In genomic region chr11:5965865-5966264, GRCm38 (mm10) we compare ENCODE assay signal across 27 mouse cellular contexts. TPM values are rescaled to one million over a fixed set of nuclear protein-coding genes. Genes with fewer than 3 reads are reported as not detected.
DNase-seq lines count a peak whose midpoint lies in the region; TF ChIP-seq lines count a peak whose summit lies in the region.
"Had no signal": no experiment of that assay in that cellular context is flagged by ENCODE, and none has a peak within 500 bp of the region (broad histone marks: within the 10 kb centered on the region; RNA-seq: fewer than 3 reads in every experiment).

No protein-coding gene starts in this region.

- H3K9ac ChIP-seq in heart, adult 2 months (ENCODE audit: low read depth, low read length), result no peak overlapping the region
- H3K9ac ChIP-seq: embryonic facial prominence, embryonic 12.5 days; forebrain, embryonic 15.5 days; hindbrain, embryonic 12.5 days; intestine, embryonic 15.5 days; limb, embryonic 13.5 days; lung, embryonic 15.5 days; midbrain, embryonic 12.5 days; neural tube, embryonic 12.5 days had no signal

- peak; percentile 3 to 10 for DNase-seq in cerebellum, postnatal 36 days
- no peak for DNase-seq in cerebellum, postnatal 4 days (ENCODE audit: low spot score in 2 of 2)
- peak; percentile 31 to 49 for DNase-seq in layer of hippocampus, postnatal 36 days
- no peak for DNase-seq in layer of hippocampus, adult 11-12 months (ENCODE audit: low spot score)
- DNase-seq in brain, adult 2 months (ENCODE audit: low read depth, low spot score), result peak; percentile 66
- DNase-seq in heart, adult 2 months, result no peak
- DNase-seq: adrenal gland, adult 8-10 months; B cell, adult 2 months; embryo, embryonic 11 days; gastrocnemius, postnatal 25 days; heart, adult 11 months; heart, postnatal 36 days; kidney, adult 2 months; kidney, postnatal 36 days; layer of hippocampus, adult 9-11 months; lung, postnatal 36 days had no signal

- no peak for TF ChIP-seq EP300 in heart, adult 2 months (IDR thresholded peaks at IDR 0.05; ENCODE audit: insufficient read depth, low read depth, low read length)

- no peak for TF ChIP-seq CTCF in heart, adult 2 months (IDR thresholded peaks at IDR 0.05)

- WGBS in heart, adult 2 months, result 82% methylated on average over 11 of the region's 11 CpGs

- peaks cover 1% of the 10 kb centered on the region; the same call in 1 of the 2 replicates for H3K79me2 ChIP-seq in heart, adult 2 months (replicated peaks; ENCODE audit: control insufficient read depth, insufficient read depth, low read length)

- H3K27me3 ChIP-seq in heart, adult 2 months (ENCODE audit: control insufficient read depth, insufficient read depth, low read length), result no peaks in the 10 kb centered on the region
- H3K27me3 ChIP-seq: embryonic facial prominence, embryonic 12.5 days; forebrain, embryonic 15.5 days; hindbrain, embryonic 12.5 days; intestine, embryonic 15.5 days; limb, embryonic 13.5 days; lung, embryonic 15.5 days; megakaryocyte, embryonic 14.5 days; midbrain, embryonic 12.5 days; neural tube, embryonic 12.5 days had no signal

- no peaks in the 10 kb centered on the region for H3K4me1 ChIP-seq in heart, adult 2 months (ENCODE audit: control insufficient read depth, insufficient read depth, low read length)
- H3K4me1 ChIP-seq: forebrain, embryonic 15.5 days; hindbrain, embryonic 12.5 days; intestine, embryonic 15.5 days; lung, embryonic 15.5 days; midbrain, embryonic 12.5 days; neural tube, embryonic 12.5 days had no signal

- intact Hi-C loops in heart, adult 2 months (cut with DNase I), result no loop called here

- no peaks in the 10 kb centered on the region for H3K36me3 ChIP-seq in heart, adult 2 months (ENCODE audit: control insufficient read depth, insufficient read depth, low read length)

- no peak for TF ChIP-seq POLR2A in heart, adult 2 months (IDR thresholded peaks at IDR 0.05; ENCODE audit: insufficient read depth, low read depth, low read length)

- no peak overlapping the region for H3K4me3 ChIP-seq in heart, adult 2 months
- H3K4me3 ChIP-seq: embryonic facial prominence, embryonic 12.5 days; forebrain, embryonic 15.5 days; hindbrain, embryonic 12.5 days; intestine, embryonic 15.5 days; limb, embryonic 13.5 days; lung, embryonic 15.5 days; megakaryocyte, embryonic 14.5 days; midbrain, embryonic 12.5 days; myocyte; neural tube, embryonic 12.5 days had no signal

- H3K27ac ChIP-seq in heart, adult 2 months, result no peak overlapping the region
- H3K27ac ChIP-seq: embryonic facial prominence, embryonic 12.5 days; forebrain, embryonic 15.5 days; hindbrain, embryonic 12.5 days; hindbrain, postnatal 0 days; intestine, embryonic 15.5 days; limb, embryonic 13.5 days; lung, embryonic 15.5 days; midbrain, embryonic 12.5 days; neural tube, embryonic 12.5 days had no signal

RNA-seq across cellular contexts. Expression of gene Ykt6, which starts 10.4 kb away (rescaled TPM):
- 10 to 100 TPM; 68.2 to 73.2 TPM for total RNA-seq in layer of hippocampus, postnatal 36 days (2021)
- 10 to 100 TPM; 53.4 to 62.2 TPM for total RNA-seq in heart, adult 2 months (2021)
- polyA plus RNA-seq in heart, adult 2 months (2012; rRNA removed), result 46.3 and 71.2 TPM in 2 replicates

RNA-seq across cellular contexts. Expression of gene Gck, which starts 16.0 kb away (rescaled TPM):
- 1 to 10 TPM; 2.4 to 3.7 TPM for total RNA-seq in layer of hippocampus, postnatal 36 days (2021)
- 10 to 100 TPM; 10.4 to 13.9 TPM for total RNA-seq in heart, adult 2 months (2021)
- polyA plus RNA-seq in heart, adult 2 months (2012; rRNA removed), result 10.5 and 15.4 TPM in 2 replicates

Comparison
In these comparisons a context has a peak if more than half of its experiments do, and no peak if none do; other contexts are left out.
1. DNase-seq: peak in cerebellum, postnatal 36 days (2 of 2), layer of hippocampus, postnatal 36 days (2 of 2) and brain, adult 2 months (single experiment); none in cerebellum, postnatal 4 days (0 of 2), layer of hippocampus, adult 11-12 months (single experiment) and heart, adult 2 months (0 of 2).